Mouse (Mus musculus): Measurements from ENCODE around the gene Map2k1.

DNA sequence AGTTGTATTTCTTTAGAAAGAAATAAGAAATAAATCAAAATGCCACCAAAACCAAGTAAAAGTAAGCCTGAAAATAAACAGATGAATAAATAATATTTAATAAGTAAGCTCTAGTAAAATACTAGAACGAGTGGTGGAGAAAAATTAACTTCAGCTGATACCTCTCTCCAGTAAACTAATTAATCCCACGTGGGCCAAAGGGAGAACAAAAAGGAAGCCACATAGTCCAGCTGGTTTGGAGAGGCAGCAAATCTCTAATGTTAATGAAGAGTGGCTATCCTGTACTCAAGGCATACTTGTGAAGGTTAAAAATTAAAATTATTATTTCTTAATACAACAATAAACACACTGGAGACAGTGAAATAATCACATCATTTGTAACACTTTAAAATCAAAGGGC, 13.3 kb downstream of the Map2k1 start:
- TF ChIP-seq MYOD1 (IDR thresholded peaks at IDR 0.05; ENCODE audit: control insufficient read depth in 1 of 3, insufficient read length in 2 of 3, low read depth in 2 of 3): no peak
- no peak for TF ChIP-seq CEBPB (IDR thresholded peaks at IDR 0.05; ENCODE audit: insufficient read depth, poor library complexity, severe bottlenecking)
- TF ChIP-seq TCF3 (IDR thresholded peaks at IDR 0.05; ENCODE audit: insufficient read length, low read depth): no peak
- TF ChIP-seq POLR2A (IDR thresholded peaks at IDR 0.05; ENCODE audit: insufficient read length, low read depth): no peak
- no peak for TF ChIP-seq MAX (IDR thresholded peaks at IDR 0.05; ENCODE audit: low read depth)
- TF ChIP-seq E2F4 (IDR thresholded peaks at IDR 0.05; ENCODE audit: insufficient read depth): no peak
- no peak for TF ChIP-seq SRF (IDR thresholded peaks at IDR 0.05; ENCODE audit: control insufficient read depth, insufficient read length, low read depth)

Measured in myocyte (in vitro differentiated cells).